In the genomic region with DNA sequence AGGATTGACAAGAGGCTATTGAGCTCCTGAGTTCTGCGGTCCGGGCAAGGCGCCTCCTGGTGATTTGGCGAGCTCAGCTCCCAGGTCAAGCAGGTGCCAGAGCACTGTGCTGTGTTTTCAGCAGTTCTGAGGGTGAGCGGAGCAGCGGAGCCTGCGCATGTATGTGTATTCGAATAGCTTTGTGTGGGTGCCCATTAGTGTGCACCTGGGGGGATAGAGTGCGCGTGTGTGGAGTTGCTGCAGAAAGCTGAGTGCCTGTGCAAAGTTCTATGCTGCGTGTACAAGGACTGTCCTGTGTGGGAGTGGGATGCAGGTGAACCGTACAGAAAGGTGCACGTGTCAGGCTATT, we compare ENCODE assay signal across 8 mouse cellular contexts. TPM values are rescaled to one million over a fixed set of nuclear protein-coding genes. Genes with fewer than 3 reads are reported as not detected.
DNase-seq lines count a peak whose midpoint lies in the region; ATAC-seq and TF ChIP-seq lines count a peak whose summit lies in the region.

A gene (plus strand): TSS at position 73 of the 349 bp plus-strand sequence.

- no peak for TF ChIP-seq POLR2A in bone marrow macrophage, adult 2 months (IDR thresholded peaks at IDR 0.05; ENCODE audit: borderline replicate concordance, low read depth, low read length)

- H3K9ac ChIP-seq in kidney, embryonic 15.5 days, result peak within 1 kb of the TSS; percentile 26; the same call in 1 of the 2 replicates
- H3K9ac ChIP-seq in hindbrain, embryonic 11.5 days (ENCODE audit: low read depth, low read length), result peak within 1 kb of the TSS; percentile 33; the same call in 1 of the 2 replicates
- peak within 1 kb of the TSS; percentile 37 for H3K9ac ChIP-seq in midbrain, embryonic 13.5 days (replicated peaks)

- H3K27ac ChIP-seq in kidney, embryonic 15.5 days, result no peak within 1 kb of the TSS
- no peak within 1 kb of the TSS for H3K27ac ChIP-seq in bone marrow macrophage, adult 2 months (ENCODE audit: insufficient read depth, low read depth, low read length)
- H3K27ac ChIP-seq in hindbrain, embryonic 11.5 days (ENCODE audit: low read depth, low read length), result no peak within 1 kb of the TSS
- H3K27ac ChIP-seq in midbrain, embryonic 13.5 days, result no peak within 1 kb of the TSS

- H3K36me3 ChIP-seq in kidney, embryonic 15.5 days, result no peaks in the 10 kb centered on the region
- H3K36me3 ChIP-seq in hindbrain, embryonic 11.5 days (ENCODE audit: control insufficient read depth, insufficient read depth, low read length), result no peaks in the 10 kb centered on the region
- H3K36me3 ChIP-seq in midbrain, embryonic 13.5 days, result no peaks in the 10 kb centered on the region

- TF ChIP-seq CTCF in bone marrow macrophage, adult 2 months (IDR thresholded peaks at IDR 0.05; ENCODE audit: low read depth, low read length), result no peak

- peak within 1 kb of the TSS; percentile 41 for H3K4me3 ChIP-seq in kidney, embryonic 15.5 days (replicated peaks)
- H3K4me3 ChIP-seq in bone marrow macrophage, adult 2 months (ENCODE audit: insufficient read depth, low read length), result peak within 1 kb of the TSS; percentile 39
- H3K4me3 ChIP-seq in hindbrain, embryonic 11.5 days (ENCODE audit: low read depth, low read length), result peak within 1 kb of the TSS; percentile 22
- H3K4me3 ChIP-seq in midbrain, embryonic 13.5 days (replicated peaks), result peak within 1 kb of the TSS; percentile 38

- WGBS in kidney, embryonic 15.5 days, result 19% methylated on average over 13 of the region's 13 CpGs
- WGBS in hindbrain, embryonic 11.5 days, result 23% methylated on average over 13 of the region's 13 CpGs
- 19% methylated on average over 13 of the region's 13 CpGs for WGBS in midbrain, embryonic 13.5 days

- peaks cover 18% of the 10 kb centered on the region for H3K4me1 ChIP-seq in kidney, embryonic 15.5 days
- H3K4me1 ChIP-seq in bone marrow macrophage, adult 2 months (ENCODE audit: control insufficient read depth, insufficient read depth, low read length), result no peaks in the 10 kb centered on the region; the same call in 1 of the 2 replicates
- no peaks in the 10 kb centered on the region for H3K4me1 ChIP-seq in hindbrain, embryonic 11.5 days (replicated peaks; ENCODE audit: control insufficient read depth, insufficient read depth, low read length)
- H3K4me1 ChIP-seq in midbrain, embryonic 13.5 days (replicated peaks), result peaks cover 16% of the 10 kb centered on the region

- H3K9me3 ChIP-seq in kidney, embryonic 15.5 days (replicated peaks), result no peaks in the 10 kb centered on the region
- H3K9me3 ChIP-seq in hindbrain, embryonic 11.5 days (ENCODE audit: control insufficient read depth, low read length), result no peaks in the 10 kb centered on the region
- H3K9me3 ChIP-seq in midbrain, embryonic 13.5 days, result no peaks in the 10 kb centered on the region

- DNase-seq in kidney, postnatal 10 days, result no peak
- no peak for DNase-seq in hindbrain, embryonic 11.5 days (ENCODE audit: low spot score)
- DNase-seq in cerebellum, adult 9-10 months, result no peak
- no peak for DNase-seq in spleen, postnatal 10 days (ENCODE audit: low spot score in 2 of 2)
- DNase-seq in kidney, adult 18-20 months, result no peak

- peak within 1 kb of the TSS; percentile 74 for H3K4me2 ChIP-seq in kidney, embryonic 15.5 days
- H3K4me2 ChIP-seq in hindbrain, embryonic 11.5 days (replicated peaks; ENCODE audit: low read depth, low read length), result peak within 1 kb of the TSS; percentile 31
- H3K4me2 ChIP-seq in midbrain, embryonic 13.5 days (replicated peaks), result peak within 1 kb of the TSS; percentile 60

- peaks cover 46% of the 10 kb centered on the region for H3K27me3 ChIP-seq in kidney, embryonic 15.5 days
- peaks cover 3% of the 10 kb centered on the region; the same call in 1 of the 2 replicates for H3K27me3 ChIP-seq in hindbrain, embryonic 11.5 days (ENCODE audit: control insufficient read depth, insufficient read depth, low read length)
- H3K27me3 ChIP-seq in midbrain, embryonic 13.5 days, result peaks cover 27% of the 10 kb centered on the region

- no peak for ATAC-seq in kidney, embryonic 15.5 days (replicated peaks; ENCODE audit: low FRiP score)
- ATAC-seq in hindbrain, embryonic 11.5 days (ENCODE audit: low FRiP score), result peak; percentile 48
- ATAC-seq in midbrain, embryonic 13.5 days, result peak; percentile 75

RNA-seq across cellular contexts. Expression of the gene that starts here (rescaled TPM):
- polyA plus RNA-seq in kidney, embryonic 15.5 days (2015; fragmentation: Nextera tagmentation; extraction: Ambion mirVana), result 0.06 and 0.09 TPM in 2 replicates
- not detected in 2 replicates for polyA plus RNA-seq in bone marrow macrophage, adult 2 months (2012; ENCODE audit: insufficient read depth, insufficient read length, missing spikeins)
- polyA plus RNA-seq in hindbrain, embryonic 11.5 days (2014; fragmentation: Nextera tagmentation; extraction: Ambion mirVana), result 0.54 and 0.62 TPM in 2 replicates
- 0.98 and 1.1 TPM in 2 replicates for polyA plus RNA-seq in midbrain, embryonic 13.5 days (2015; fragmentation: Nextera tagmentation; extraction: Ambion mirVana)

Comparison
In these comparisons a context has a peak if more than half of its experiments do, and no peak if none do; other contexts are left out.
1. Peak in ATAC-seq, H3K4me3 ChIP-seq, H3K9ac ChIP-seq and H3K4me2 ChIP-seq in hindbrain, embryonic 11.5 days; RNA of the gene not detected or under 1 TPM.